Mouse (Mus musculus): ENCODE data around the gene Sertad3.

Gene Sertad3

GRCm38 (mm10) chr7:27473156-27473834, at the start of gene Sertad3:
Gene Sertad3, plus strand, starts transcription at chr7:27473768.
- peak; percentile 99 to 100 for DNase-seq (ENCODE audit: low spot score in 2 of 2)

DNA sequence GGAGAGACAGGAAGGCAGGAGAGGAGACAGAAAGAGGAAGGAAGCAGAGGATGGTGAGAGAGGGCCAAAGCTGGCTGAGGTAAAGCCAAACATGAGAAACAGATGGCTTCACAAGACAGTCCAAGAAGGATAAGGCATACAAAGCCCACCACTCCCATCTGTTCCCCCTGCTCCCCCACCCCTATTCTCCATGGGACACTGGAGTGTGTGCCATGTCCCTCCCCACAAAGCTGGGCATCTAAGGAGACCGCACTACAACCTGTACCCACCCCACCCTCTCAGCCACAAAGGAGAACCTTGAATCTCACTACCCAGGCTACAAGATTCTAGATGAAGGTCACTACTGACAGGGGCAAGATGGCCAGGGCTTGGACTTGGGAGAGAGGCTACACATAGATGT, 46.2 kb upstream of the Sertad3 start:
- DNase-seq (ENCODE audit: low spot score in 2 of 2), result no peak

GRCm38 (mm10) chr7:27428002-27428401, 45.6 kb upstream of the Sertad3 start:
- no peak for DNase-seq (ENCODE audit: low spot score in 2 of 2)

DNA sequence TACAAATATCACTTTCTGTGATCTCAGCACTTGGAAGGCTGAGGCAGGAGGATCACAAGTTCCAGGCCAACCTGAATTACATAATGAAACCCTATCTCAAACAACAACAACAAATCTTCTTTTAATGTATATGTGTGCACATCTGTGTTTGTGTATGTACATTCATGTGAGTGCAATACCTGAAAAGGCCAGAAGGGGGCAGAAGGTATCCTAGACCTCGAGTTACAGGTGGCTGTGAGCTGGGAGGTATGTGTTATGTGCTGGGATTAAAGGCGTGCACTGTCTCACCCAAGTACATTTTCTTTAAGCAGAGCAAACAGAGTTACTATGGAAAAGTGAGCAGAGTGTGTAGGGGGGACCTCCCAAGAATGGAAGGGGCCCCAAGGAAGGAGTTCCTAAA, 44.4 kb upstream of the Sertad3 start:
- DNase-seq (ENCODE audit: low spot score in 2 of 2), result no peak

- DNase-seq (ENCODE audit: low spot score in 2 of 2), result no peak
Measured at GRCm38 (mm10) chr7:27433349-27433748, 40.2 kb upstream of the Sertad3 start.

DNA sequence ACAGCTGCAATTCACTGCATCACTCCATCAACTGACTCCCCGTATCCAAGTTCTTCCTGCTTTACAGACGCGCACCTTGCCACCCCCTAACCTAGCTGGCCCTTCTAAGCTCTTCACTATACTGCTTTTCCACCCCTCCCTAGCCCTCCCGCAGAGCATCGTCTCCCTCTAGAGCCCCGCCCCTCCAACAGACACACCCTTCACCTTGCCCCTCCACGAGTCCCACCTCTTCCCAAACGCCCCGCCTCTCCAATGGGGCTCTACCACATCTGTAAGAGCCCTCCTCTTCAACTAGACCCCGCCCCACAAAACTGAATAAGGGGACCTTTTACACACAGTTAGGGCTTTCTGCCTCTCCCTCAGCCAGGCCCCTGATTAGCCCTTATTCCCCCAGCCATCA, 39.8 kb upstream of the Sertad3 start:
- DNase-seq (ENCODE audit: low spot score in 2 of 2), result no peak

DNA sequence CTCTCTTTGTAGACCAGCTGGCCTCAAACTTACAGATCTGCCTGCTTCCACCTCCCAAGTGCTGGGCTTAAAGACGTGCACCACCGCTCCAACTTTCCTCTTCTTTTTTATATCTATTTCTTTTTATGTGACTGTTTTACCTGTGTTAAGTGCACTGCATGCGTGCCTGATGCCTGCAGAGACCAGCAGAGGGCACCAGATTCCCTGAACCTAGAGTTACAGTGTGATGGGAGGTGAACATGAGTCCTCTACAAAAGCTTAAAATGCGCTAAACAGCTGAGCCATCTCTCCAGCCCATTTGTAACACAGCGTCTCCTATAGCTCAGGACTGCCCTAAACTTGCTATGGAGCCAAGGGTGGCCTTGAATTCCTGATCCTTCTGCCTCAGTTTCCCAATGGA, 36.0 kb upstream of the Sertad3 start:
- DNase-seq (ENCODE audit: low spot score in 2 of 2), result no peak

- DNase-seq (ENCODE audit: low spot score in 2 of 2), result no peak
Measured at GRCm38 (mm10) chr7:27440014-27440413, 33.6 kb upstream of the Sertad3 start.

DNA sequence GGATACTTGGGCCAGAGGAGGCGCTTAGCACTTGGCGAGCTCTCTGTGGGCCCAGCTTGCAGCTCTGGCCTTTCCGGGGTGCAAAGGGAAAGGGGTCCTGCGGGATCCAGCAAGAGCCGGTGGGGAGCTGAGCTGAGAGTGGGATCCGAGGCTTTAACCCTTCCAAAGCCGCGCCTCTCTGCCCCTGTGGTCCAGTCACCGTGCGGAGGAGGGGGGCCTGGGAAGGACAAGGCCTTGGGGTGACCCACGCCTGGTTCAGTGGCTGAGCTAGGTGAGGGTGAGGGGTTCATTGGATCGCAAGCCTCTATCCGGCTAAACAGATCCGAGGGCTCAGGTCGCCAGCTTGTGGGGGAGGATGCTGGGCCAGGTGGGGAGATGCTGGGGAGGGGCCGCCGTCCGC, 27.5 kb upstream of the Sertad3 start:
- no peak for DNase-seq (ENCODE audit: low spot score in 2 of 2)

GRCm38 (mm10) chr7:27446521-27447418, 26.8 kb upstream of the Sertad3 start:
- DNase-seq (ENCODE audit: low spot score in 2 of 2), result no peak

- peak; percentile 97 to 99 for DNase-seq (ENCODE audit: low spot score in 2 of 2)
Measured at GRCm38 (mm10) chr7:27447419-27448286, 25.9 kb upstream of the Sertad3 start, which contains the start of the genes Sptbn4 and Blvrb. Gene Sptbn4, minus strand, starts transcription at chr7:27447686. Gene Blvrb, plus strand, starts transcription at chr7:27447978.

GRCm38 (mm10) chr7:27448421-27449206, 25.0 kb upstream of the Sertad3 start:
- no peak for DNase-seq (ENCODE audit: low spot score in 2 of 2)

GRCm38 (mm10) chr7:27449256-27449862, 24.2 kb upstream of the Sertad3 start:
- peak; percentile 48 to 73 for DNase-seq (ENCODE audit: low spot score in 2 of 2)

DNA sequence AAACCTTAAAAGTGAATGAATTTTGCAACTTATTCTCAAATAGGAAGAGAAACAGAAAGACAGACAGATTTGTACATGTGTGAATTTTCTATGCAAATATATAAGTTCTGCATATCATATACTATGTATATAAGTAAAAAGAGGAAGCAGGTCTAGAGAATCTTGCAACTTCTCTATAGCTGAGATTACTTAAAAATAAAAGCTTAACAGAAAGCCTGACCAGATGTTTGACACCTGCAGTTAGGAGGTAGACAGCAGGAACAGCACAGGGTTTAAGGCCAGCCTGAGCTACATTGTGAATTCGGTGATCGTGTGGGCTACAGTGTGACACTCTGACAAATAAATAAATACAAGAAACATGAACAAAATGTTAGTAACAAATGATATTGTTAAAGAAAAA, 22.2 kb upstream of the Sertad3 start:
- no peak for DNase-seq (ENCODE audit: low spot score in 2 of 2)

GRCm38 (mm10) chr7:27452206-27452770, 21.3 kb upstream of the Sertad3 start:
- DNase-seq (ENCODE audit: low spot score in 2 of 2), result no peak

GRCm38 (mm10) chr7:27454461-27455121, 19.0 kb upstream of the Sertad3 start:
- no peak for DNase-seq (ENCODE audit: low spot score in 2 of 2)

GRCm38 (mm10) chr7:27455273-27455672, 18.3 kb upstream of the Sertad3 start:
- DNase-seq (ENCODE audit: low spot score in 2 of 2), result no peak

GRCm38 (mm10) chr7:27458614-27459013, 15.0 kb upstream of the Sertad3 start:
- DNase-seq (ENCODE audit: low spot score in 2 of 2), result no peak

DNA sequence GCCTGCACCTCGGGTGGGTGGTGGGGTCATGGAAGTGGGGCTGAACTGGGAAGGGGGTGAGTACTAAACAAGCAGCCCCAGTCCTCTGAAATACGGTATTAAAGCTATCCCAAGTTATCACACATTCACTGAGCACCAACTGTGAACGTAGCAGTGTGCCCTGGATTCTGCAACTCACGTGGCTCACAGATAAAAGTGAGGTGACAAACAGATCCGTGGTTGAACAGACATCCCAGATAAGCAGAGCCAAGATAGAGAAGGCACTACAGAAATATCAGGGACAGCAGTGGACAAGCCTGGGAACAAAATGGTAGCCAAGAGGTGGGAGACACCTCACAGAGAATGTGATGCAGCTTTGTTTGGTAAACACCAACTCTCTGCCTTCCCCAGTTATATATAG, 13.9 kb upstream of the Sertad3 start:
- DNase-seq (ENCODE audit: low spot score in 2 of 2), result no peak

DNA sequence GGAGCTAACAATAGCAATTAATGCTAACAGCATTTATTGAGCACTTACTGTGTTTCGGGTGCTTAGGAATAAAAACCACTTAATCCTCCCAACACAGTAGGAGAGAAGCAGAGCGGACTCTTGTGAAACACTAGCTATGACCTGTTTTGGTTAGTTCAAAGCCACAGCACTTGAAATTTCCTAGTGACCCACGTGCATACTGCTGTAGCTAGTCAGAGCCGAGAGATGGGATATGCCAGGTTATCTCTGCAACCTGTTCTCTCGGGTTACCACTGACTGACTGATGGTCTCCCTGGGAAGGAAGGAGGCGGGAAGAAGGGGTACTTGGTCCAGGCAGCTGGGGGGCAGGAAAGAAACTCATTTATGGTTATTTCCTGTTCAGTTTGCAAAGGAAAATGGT, 13.1 kb upstream of the Sertad3 start:
- DNase-seq (ENCODE audit: low spot score in 2 of 2), result no peak

Measured in urinary bladder, postnatal 36 days (tissue).